Mouse (Mus musculus) MEL (cell line): ENCODE data around the gene Erf.

Experiments used
- CTCF ChIP-seq, 3 experiments: IDR thresholded peaks in 2 of 3; conservative IDR thresholded peaks in 1 of 3; 2 replicates each; pipeline ENCODE4 v1.5.1; 2011 to 2012; ENCODE audit warnings: low read length in 3 of 3, low read depth in 2 of 3, mild to moderate bottlenecking in 2 of 3, improper control_type of control experiment in 1 of 3, inconsistent platforms in 1 of 3, mixed read lengths in 1 of 3, moderate library complexity in 1 of 3; ENCODE audit not compliant: control insufficient read depth in 1 of 3, insufficient read depth in 1 of 3, poor library complexity in 1 of 3, severe bottlenecking in 1 of 3
- EP300 ChIP-seq, 2 experiments: IDR thresholded peaks; 2 replicates each; pipeline ENCODE4 v1.6.1; 2011; ENCODE audit warnings: improper control_type of control experiment in 2 of 2, low read length in 2 of 2, low read depth in 1 of 2, mild to moderate bottlenecking in 1 of 2
- HCFC1 ChIP-seq: IDR thresholded peaks from 2 replicates; pipeline ENCODE4 v1.6.1; 2012; ENCODE audit warnings: low read depth, mild to moderate bottlenecking, inconsistent platforms, low read length, improper control_type of control experiment, moderate library complexity
- KAT2A ChIP-seq: conservative IDR thresholded peaks from 2 replicates; pipeline ENCODE4 v1.6.1; 2012; ENCODE audit warnings: low read depth, low read length, improper control_type of control experiment, inconsistent platforms
- POLR2A ChIP-seq, 2 experiments: IDR thresholded peaks; 2 replicates each; pipeline ENCODE4 v1.6.1; 2011 to 2012; ENCODE audit warnings: low read length in 2 of 2, mild to moderate bottlenecking in 2 of 2, control low read depth in 1 of 2, improper control_type of control experiment in 1 of 2, low read depth in 1 of 2, moderate library complexity in 1 of 2; ENCODE audit not compliant: control insufficient read depth in 1 of 2, insufficient read depth in 1 of 2, poor library complexity in 1 of 2
- POLR2AphosphoS5 ChIP-seq: IDR thresholded peaks from 2 replicates; pipeline ENCODE4 v1.6.1; 2012; ENCODE audit warnings: low read depth, borderline replicate concordance, mild to moderate bottlenecking, inconsistent platforms, low read length, moderate library complexity, mixed read lengths
- ZNF384 ChIP-seq: IDR thresholded peaks from 2 replicates; pipeline ENCODE4 v1.6.1; 2012; ENCODE audit warnings: low read depth, mild to moderate bottlenecking, inconsistent platforms, low read length, improper control_type of control experiment

DNA sequence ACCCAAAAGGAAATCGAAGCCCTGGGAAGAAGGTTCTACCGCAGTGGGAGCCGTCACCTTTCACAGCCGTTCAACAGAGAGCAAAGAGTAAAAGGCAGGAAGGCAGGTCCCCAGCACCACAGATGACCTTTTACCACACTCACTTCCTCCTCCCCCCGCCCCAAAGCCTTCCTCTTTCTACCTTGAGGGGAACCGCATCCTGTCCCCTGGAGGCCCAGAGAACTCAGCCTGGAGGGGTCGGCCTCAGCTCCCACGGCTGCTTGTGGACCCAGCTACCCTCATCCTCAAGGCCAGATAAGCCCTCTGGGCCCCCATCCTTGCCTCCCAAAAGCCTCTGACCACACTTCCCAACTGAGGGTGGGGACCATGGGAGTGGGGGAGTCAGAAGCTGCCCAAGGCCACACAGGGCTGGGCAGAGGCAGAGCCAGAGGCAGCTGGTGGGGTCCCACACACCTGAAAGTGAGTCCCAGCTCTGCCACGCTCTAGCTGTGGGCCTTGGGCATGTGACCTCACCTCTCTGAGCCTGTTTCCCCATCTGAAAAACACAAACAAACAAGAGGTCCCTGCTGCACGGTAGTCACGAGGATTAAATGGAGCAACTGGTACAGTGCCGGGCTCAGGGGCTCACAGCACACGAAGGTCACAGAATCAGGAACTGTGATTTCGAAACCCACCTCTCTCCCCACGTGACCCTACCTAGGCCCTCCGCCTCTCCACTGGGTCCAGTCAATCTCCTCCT, 45.0 kb downstream of the Erf start:
- no peak; a peak in 1 of 4 replicates for TF ChIP-seq POLR2A (IDR thresholded peaks at IDR 0.05; ENCODE audit: control insufficient read depth in 1 of 2, insufficient read depth in 1 of 2, low read depth in 1 of 2, low read length in 2 of 2, poor library complexity in 1 of 2)
- TF ChIP-seq KAT2A: no peak
- no peak for TF ChIP-seq ZNF384
- no peak for TF ChIP-seq HCFC1
- TF ChIP-seq POLR2AphosphoS5: no peak
- TF ChIP-seq EP300 (IDR thresholded peaks at IDR 0.05; ENCODE audit: low read depth in 1 of 2, low read length in 2 of 2): no peak
- no peak for TF ChIP-seq CTCF (IDR thresholded peaks at IDR 0.05 in 2 of 3, conservative IDR thresholded peaks at IDR 0.05 in 1 of 3; ENCODE audit: control insufficient read depth in 1 of 3, insufficient read depth in 1 of 3, low read depth in 2 of 3, low read length in 3 of 3, poor library complexity in 1 of 3, severe bottlenecking in 1 of 3)
